Mouse (Mus musculus): ENCODE measurements around the gene Olfr365. TPM values are rescaled to one million over a fixed set of nuclear protein-coding genes. Genes with fewer than 3 reads are reported as not detected.

Gene Olfr365
- polyA plus RNA-seq (2015; fragmentation: Nextera tagmentation; extraction: Ambion mirVana), result not detected in 2 replicates

GRCm38 (mm10) chr2:37187898-37188297 lies at the start of gene Olfr365:
Olfr365 (plus strand) TSS chr2:37188198.
- Histone ChIP-seq H3K4me1 (ENCODE audit: insufficient read depth) (no peaks in the 10 kb centered on the region), H3K4me2 (ENCODE audit: low read depth, low read length) (no peak within 1 kb of the TSS), H3K27me3 (ENCODE audit: insufficient read depth, low read length) (no peaks in the 10 kb centered on the region), H3K36me3 (replicated peaks; ENCODE audit: insufficient read depth, low read length) (no peaks in the 10 kb centered on the region), H3K9ac (replicated peaks) (no peak within 1 kb of the TSS), H3K4me3 (ENCODE audit: low read depth, low read length) (no peak within 1 kb of the TSS), H3K27ac (ENCODE audit: low read depth) (no peak within 1 kb of the TSS), H3K9me3 (ENCODE audit: low read length) (0 out of 2 replicates have a peak, but pooled peaks cover 2% of the 10 kb centered on the region)
- no peak for TF ChIP-seq EP300 (IDR thresholded peaks at IDR 0.05; ENCODE audit: low read depth)
- ATAC-seq, result no peak
- DNase-seq, result no peak
- WGBS (ENCODE audit: insufficient replicate concordance), result 66% methylated on average over 3 of the region's 3 CpGs

GRCm38 (mm10) chr2:37139022-37139421 lies 49.0 kb upstream of the Olfr365 start, which contains the start of gene Olfr364-ps1:
Olfr364-ps1 (plus strand) TSS chr2:37139322.
- no peak for DNase-seq
- 74% methylated on average over 3 of the region's 3 CpGs for WGBS (ENCODE audit: insufficient replicate concordance)
- ATAC-seq, result no peak

GRCm38 (mm10) chr2:37211274-37211673 lies 23.3 kb downstream of the Olfr365 start, which contains the start of gene Olfr366:
Olfr366 (plus strand) TSS chr2:37211574.
- no peak for DNase-seq
- H3K27ac ChIP-seq (ENCODE audit: low read depth), result no peak within 1 kb of the TSS

More at GRCm38 (mm10) chr2:37139022-37139421, 49.0 kb upstream of the Olfr365 start, which contains the start of gene Olfr364-ps1:
- Histone ChIP-seq H3K36me3 (replicated peaks; ENCODE audit: insufficient read depth, low read length) (no peaks in the 10 kb centered on the region), H3K27me3 (ENCODE audit: insufficient read depth, low read length) (no peaks in the 10 kb centered on the region), H3K4me3 (ENCODE audit: low read depth, low read length) (no peak within 1 kb of the TSS), H3K9ac (replicated peaks) (no peak within 1 kb of the TSS), H3K4me2 (ENCODE audit: low read depth, low read length) (no peak within 1 kb of the TSS), H3K9me3 (ENCODE audit: low read length) (no peaks in the 10 kb centered on the region; the same call in 1 of the 2 replicates), H3K27ac (ENCODE audit: low read depth) (no peak within 1 kb of the TSS), H3K4me1 (ENCODE audit: insufficient read depth) (no peaks in the 10 kb centered on the region)
- TF ChIP-seq EP300 (IDR thresholded peaks at IDR 0.05; ENCODE audit: low read depth), result no peak

More at GRCm38 (mm10) chr2:37211274-37211673, 23.3 kb downstream of the Olfr365 start, which contains the start of gene Olfr366:
- Histone ChIP-seq H3K4me3 (ENCODE audit: low read depth, low read length) (no peak within 1 kb of the TSS), H3K9me3 (ENCODE audit: low read length) (no peaks in the 10 kb centered on the region; the same call in 1 of the 2 replicates), H3K4me1 (ENCODE audit: insufficient read depth) (no peaks in the 10 kb centered on the region), H3K27me3 (ENCODE audit: insufficient read depth, low read length) (no peaks in the 10 kb centered on the region), H3K4me2 (ENCODE audit: low read depth, low read length) (no peak within 1 kb of the TSS), H3K9ac (replicated peaks) (no peak within 1 kb of the TSS), H3K36me3 (replicated peaks; ENCODE audit: insufficient read depth, low read length) (no peaks in the 10 kb centered on the region)
- TF ChIP-seq EP300 (IDR thresholded peaks at IDR 0.05; ENCODE audit: low read depth), result no peak
- TF ChIP-seq CTCF (IDR thresholded peaks at IDR 0.05; ENCODE audit: low read depth), result no peak
- no peak for ATAC-seq

Other genes with a start within 250 kb of the Olfr365 start
- not detected in 2 replicates for gene Olfr357, start 194.4 kb upstream of the Olfr365 start, polyA plus RNA-seq (2015; fragmentation: Nextera tagmentation; extraction: Ambion mirVana)
- not detected in 2 replicates for gene Olfr358, start 178.9 kb upstream of the Olfr365 start, polyA plus RNA-seq (2015; fragmentation: Nextera tagmentation; extraction: Ambion mirVana)
- not detected in 2 replicates for gene Olfr360, start 122.5 kb upstream of the Olfr365 start, polyA plus RNA-seq (2015; fragmentation: Nextera tagmentation; extraction: Ambion mirVana)
- gene Olfr361, start 98.9 kb upstream of the Olfr365 start, polyA plus RNA-seq (2015; fragmentation: Nextera tagmentation; extraction: Ambion mirVana), result not detected in 2 replicates
- gene Olfr362, start 70.3 kb upstream of the Olfr365 start, polyA plus RNA-seq (2015; fragmentation: Nextera tagmentation; extraction: Ambion mirVana), result not detected in 2 replicates
- not detected in 2 replicates for gene Olfr364-ps1, start 48.9 kb upstream of the Olfr365 start, polyA plus RNA-seq (2015; fragmentation: Nextera tagmentation; extraction: Ambion mirVana)
- not detected in 2 replicates for gene Olfr366, start 23.4 kb downstream of the Olfr365 start, polyA plus RNA-seq (2015; fragmentation: Nextera tagmentation; extraction: Ambion mirVana)
- not detected in 2 replicates for gene Olfr368, start 138.3 kb downstream of the Olfr365 start, polyA plus RNA-seq (2015; fragmentation: Nextera tagmentation; extraction: Ambion mirVana)
- gene Pdcl, start 171.1 kb downstream of the Olfr365 start, polyA plus RNA-seq (2015; fragmentation: Nextera tagmentation; extraction: Ambion mirVana), result 12.7 and 13.7 TPM in 2 replicates
- 2.7 and 3.0 TPM in 2 replicates for gene Rc3h2, start 234.7 kb downstream of the Olfr365 start, polyA plus RNA-seq (2015; fragmentation: Nextera tagmentation; extraction: Ambion mirVana)

All from liver, postnatal 0 days (tissue).